8 mouse cellular contexts compared by ENCODE assay signal in the genomic region with DNA sequence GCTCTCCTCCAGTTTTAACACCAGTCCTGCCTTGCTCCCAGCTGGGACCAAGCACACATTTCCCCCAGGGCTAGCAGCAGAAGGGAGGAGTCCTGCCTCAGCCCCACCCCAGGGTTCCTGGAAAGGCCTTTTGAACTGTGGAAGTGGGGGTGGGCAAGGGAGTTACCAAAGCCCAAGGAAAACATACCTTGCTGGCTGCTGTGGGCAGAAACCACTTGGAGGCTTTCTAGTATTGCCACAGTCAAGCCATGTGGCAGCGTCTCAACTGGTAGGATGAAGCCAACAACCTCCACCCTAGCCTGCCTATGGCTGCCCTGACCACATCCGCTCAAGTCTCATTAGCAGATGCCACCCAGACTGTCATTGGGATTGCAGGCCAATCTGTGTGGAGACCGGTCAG. TPM values are rescaled to one million over a fixed set of nuclear protein-coding genes. Genes with fewer than 3 reads are reported as not detected.
A peak's percentile ranks its signal among the peaks of the same experiment; 100 is the strongest.
DNase-seq lines count a peak whose midpoint lies in the region; ATAC-seq lines count a peak whose summit lies in the region.
"Had no signal": no experiment of that assay in that cellular context is flagged by ENCODE, and none has a peak within 500 bp of the region (broad histone marks: within the 10 kb centered on the region; RNA-seq: fewer than 3 reads in every experiment).

No protein-coding gene starts in this region.

- DNase-seq in spleen, postnatal 36 days (ENCODE audit: low spot score in 2 of 2) = peak; percentile 45 to 60
- no peak for DNase-seq in spleen, postnatal 4 days (ENCODE audit: low spot score in 2 of 2)
- peak; percentile 74 for DNase-seq in lung, postnatal 36 days
- no peak for DNase-seq in embryo, embryonic 10 days (ENCODE audit: low spot score)
- DNase-seq in cerebellum, adult 9-11 months = no peak
- DNase-seq in right cerebral cortex, postnatal 36 days (ENCODE audit: low spot score in 2 of 2) = no peak

- ATAC-seq in embryonic facial prominence, embryonic 15.5 days (ENCODE audit: insufficient number of reproducible peaks, low FRiP score, low TSS enrichment, low read depth) = no peak

- no peak overlapping the region for H3K4me3 ChIP-seq in embryonic facial prominence, embryonic 15.5 days (replicated peaks)
- H3K4me3 ChIP-seq: lung, embryonic 15.5 days had no signal

- WGBS in embryonic facial prominence, embryonic 15.5 days = 76% methylated on average over 3 of the region's 3 CpGs

- H3K9me3 ChIP-seq in embryonic facial prominence, embryonic 15.5 days (replicated peaks) = no peaks in the 10 kb centered on the region
- H3K9me3 ChIP-seq: lung, embryonic 15.5 days had no signal

- peak overlapping the region; percentile 39; the same call in 1 of the 2 replicates for H3K27ac ChIP-seq in embryonic facial prominence, embryonic 15.5 days (replicated peaks)
- H3K27ac ChIP-seq: lung, embryonic 15.5 days had no signal

- peaks cover 67% of the 10 kb centered on the region for H3K4me1 ChIP-seq in embryonic facial prominence, embryonic 15.5 days

- peaks cover 30% of the 10 kb centered on the region for H3K36me3 ChIP-seq in embryonic facial prominence, embryonic 15.5 days

- H3K27me3 ChIP-seq in embryonic facial prominence, embryonic 15.5 days = no peaks in the 10 kb centered on the region
- H3K27me3 ChIP-seq: lung, embryonic 15.5 days had no signal

- H3K4me2 ChIP-seq in embryonic facial prominence, embryonic 15.5 days (replicated peaks) = no peak overlapping the region
- H3K4me2 ChIP-seq: lung, embryonic 15.5 days had no signal

- no peak overlapping the region for H3K9ac ChIP-seq in embryonic facial prominence, embryonic 15.5 days
- H3K9ac ChIP-seq: lung, embryonic 15.5 days had no signal

RNA-seq across cellular contexts. Expression of a gene that starts 3.3 kb away (rescaled TPM):
- polyA plus RNA-seq in embryonic facial prominence, embryonic 15.5 days (2015; fragmentation: Nextera tagmentation; extraction: Ambion mirVana) = 0.71 and 0.85 TPM in 2 replicates

RNA-seq across cellular contexts. Expression of a gene that starts 3.4 kb away (rescaled TPM):
- 56.7 and 68.1 TPM in 2 replicates for polyA plus RNA-seq in embryonic facial prominence, embryonic 15.5 days (2015; fragmentation: Nextera tagmentation; extraction: Ambion mirVana)

RNA-seq across cellular contexts. Expression of a gene that starts 17.6 kb away (rescaled TPM):
- 17.3 and 19.9 TPM in 2 replicates for polyA plus RNA-seq in embryonic facial prominence, embryonic 15.5 days (2015; fragmentation: Nextera tagmentation; extraction: Ambion mirVana)

RNA-seq across cellular contexts. Expression of a gene that starts 19.2 kb away (rescaled TPM):
- polyA plus RNA-seq in embryonic facial prominence, embryonic 15.5 days (2015; fragmentation: Nextera tagmentation; extraction: Ambion mirVana) = 56.0 and 62.0 TPM in 2 replicates

RNA-seq across cellular contexts. Expression of a gene that starts 30.4 kb away (rescaled TPM):
- 2,635 and 2,725 TPM in 2 replicates for polyA plus RNA-seq in embryonic facial prominence, embryonic 15.5 days (2015; fragmentation: Nextera tagmentation; extraction: Ambion mirVana)

Comparison
In these comparisons a context has a peak if more than half of its experiments do, and no peak if none do; other contexts are left out.
1. DNase-seq: peak in spleen, postnatal 36 days (2 of 2) and lung, postnatal 36 days (single experiment); none in spleen, postnatal 4 days (0 of 2), embryo, embryonic 10 days (single experiment), cerebellum, adult 9-11 months (single experiment) and right cerebral cortex, postnatal 36 days (0 of 2).